Mouse (Mus musculus): ENCODE data around the gene Gm9837.
"Not testable (repeated sequence)": the region's sequence is repeated elsewhere in the genome, so short reads cannot be mapped to it uniquely, and the experiment has no call there.

Gm9837 gene

DNA sequence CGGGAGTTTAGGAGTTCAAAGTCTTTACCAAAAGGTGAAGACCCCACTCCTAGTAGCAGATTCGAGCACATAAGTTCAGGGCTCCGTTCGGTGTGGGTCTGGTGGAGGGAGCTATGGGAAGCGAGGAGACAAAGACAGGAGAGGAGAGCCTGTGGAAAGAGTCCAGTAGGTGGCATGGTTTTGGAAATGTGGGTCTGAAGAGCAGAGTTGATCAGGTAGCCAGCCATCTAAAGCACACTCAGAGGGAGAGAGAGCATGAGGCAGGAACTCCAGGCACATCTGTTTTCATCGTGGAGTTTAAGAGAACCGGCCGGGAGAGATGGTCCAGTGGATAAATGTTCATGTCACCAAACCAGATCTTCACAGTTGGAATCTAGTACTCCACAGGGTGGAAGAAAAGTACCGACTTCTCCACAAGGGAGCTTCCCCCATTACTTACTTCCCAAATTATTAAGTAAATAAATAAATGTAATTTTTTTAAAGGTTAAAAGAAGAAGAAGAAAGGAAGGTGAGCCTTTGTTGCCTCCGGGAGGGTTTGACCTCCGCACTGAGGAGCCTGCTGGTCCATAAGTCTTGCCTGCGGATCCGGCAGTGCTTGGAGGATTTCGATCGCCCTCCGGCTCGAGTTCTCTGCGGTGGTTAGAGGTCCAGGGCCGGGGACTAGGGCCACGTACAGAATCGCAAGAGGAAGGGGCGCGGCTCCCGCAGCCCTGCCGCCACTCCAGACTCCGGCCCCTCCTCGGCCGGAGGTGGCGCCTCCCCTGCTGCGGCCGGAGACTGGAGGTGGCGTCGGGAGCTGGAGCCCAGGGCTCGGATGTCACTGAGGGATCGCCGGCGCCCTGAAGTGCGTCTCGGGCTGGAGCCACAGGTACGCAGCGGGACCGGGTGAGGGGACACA is 13.6 kb downstream of the Gm9837 start, which contains the start of the genes Gm10447 and Shroom1:
TSS of gene Gm10447 (minus strand) at position 637 of the 898 bp plus-strand sequence.
TSS of gene Shroom1 (plus strand) at position 732 of the 898 bp plus-strand sequence.
- DNase-seq (ENCODE audit: low spot score) = peak; percentile 63

DNA sequence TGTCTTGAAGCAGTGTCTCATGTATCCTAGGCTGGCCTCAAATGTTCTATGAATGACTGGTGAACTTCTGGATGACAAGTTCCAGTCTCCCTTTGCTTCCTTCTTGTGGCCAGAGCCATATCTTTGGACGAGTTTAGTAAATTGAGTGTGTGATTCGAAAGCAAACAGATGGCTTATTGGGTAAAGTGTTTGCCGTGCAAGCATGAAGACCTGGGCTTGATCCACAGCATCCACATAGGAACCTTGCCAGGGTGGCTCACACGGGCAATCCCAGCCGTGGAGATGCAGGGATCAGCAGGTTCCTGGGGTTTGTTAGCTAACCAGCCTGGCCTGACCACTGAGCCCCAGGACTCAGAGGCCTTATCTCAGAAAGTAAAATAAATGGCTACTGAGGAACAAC is 17.2 kb downstream of the Gm9837 start:
- no peak for DNase-seq (ENCODE audit: low spot score)

DNA sequence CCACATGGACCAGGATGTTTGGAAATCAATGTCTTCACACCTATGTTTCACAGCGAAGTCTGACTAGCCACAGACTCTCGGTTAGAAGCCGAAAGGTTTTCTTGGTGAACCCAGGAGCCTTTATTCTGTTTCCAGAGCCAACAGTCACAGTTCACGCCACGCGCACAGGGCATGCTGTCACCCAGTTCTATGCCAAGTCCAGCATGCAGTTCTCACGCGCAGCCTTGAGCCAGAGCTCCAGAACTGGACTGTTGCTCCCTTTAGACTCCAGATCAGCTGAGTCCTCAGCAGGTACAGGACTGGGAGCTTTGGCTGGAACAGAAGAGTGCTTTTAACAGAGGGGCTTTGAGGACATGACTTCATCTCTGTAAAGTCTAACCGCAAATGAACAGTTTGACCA is 17.9 kb downstream of the Gm9837 start:
- DNase-seq (ENCODE audit: low spot score) = no peak

DNA sequence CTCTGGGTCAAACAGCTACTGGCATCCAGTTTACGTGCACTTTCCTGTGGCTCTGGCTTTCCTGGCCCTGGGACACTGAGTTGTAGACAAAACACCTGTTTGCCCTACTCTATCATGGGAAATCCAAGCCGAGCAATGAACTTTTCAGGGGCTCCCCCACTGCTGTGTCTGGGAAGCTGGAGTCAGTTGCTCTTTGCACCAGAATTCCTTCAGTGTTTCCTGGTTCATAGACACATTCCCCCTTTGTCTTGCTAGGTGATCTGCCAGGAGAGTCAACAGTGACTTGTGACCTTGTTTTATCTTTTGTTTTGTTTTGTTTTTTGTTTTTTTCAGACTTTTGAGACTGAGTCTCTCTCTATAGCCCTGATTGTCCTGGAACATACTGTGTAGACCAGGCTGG is 18.9 kb downstream of the Gm9837 start:
- no peak for DNase-seq (ENCODE audit: low spot score)

DNA sequence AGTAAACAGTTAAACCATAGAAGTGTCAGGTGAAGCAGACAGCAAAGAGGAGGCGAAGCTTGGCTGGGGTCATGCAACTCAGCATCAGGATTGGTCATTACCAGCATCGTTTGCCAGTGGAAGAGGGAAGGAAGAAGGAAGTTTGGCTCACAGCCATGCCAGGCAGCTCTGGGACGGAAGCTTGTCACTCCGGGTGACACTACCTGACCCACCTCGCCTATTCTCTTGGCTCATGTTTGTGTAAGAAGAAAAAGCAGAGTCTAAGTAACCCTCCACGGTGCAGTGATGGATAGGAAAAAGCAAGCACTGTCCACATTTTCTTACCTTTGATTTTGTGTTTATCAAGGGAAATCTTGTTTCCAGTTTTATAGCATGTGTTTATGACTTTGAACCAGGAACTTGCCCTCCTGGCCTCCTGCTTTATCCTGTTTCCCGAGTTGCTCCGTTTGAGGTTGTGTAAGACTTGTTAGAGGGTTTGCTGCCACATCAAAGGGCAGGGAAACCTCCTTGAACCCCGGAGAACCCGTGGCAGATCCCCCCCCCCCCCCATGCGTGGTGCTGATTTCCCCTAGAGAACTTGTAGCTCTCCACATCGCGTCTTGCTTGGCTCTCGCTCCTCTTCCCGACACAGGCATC is 20.1 kb downstream of the Gm9837 start:
- DNase-seq (ENCODE audit: low spot score) = no peak

GRCm38 (mm10) chr11:53448529-53448928 is 21.8 kb downstream of the Gm9837 start:
- DNase-seq (ENCODE audit: low spot score) = no peak

GRCm38 (mm10) chr11:53447996-53448395 is 22.3 kb downstream of the Gm9837 start:
- DNase-seq (ENCODE audit: low spot score) = no peak

DNA sequence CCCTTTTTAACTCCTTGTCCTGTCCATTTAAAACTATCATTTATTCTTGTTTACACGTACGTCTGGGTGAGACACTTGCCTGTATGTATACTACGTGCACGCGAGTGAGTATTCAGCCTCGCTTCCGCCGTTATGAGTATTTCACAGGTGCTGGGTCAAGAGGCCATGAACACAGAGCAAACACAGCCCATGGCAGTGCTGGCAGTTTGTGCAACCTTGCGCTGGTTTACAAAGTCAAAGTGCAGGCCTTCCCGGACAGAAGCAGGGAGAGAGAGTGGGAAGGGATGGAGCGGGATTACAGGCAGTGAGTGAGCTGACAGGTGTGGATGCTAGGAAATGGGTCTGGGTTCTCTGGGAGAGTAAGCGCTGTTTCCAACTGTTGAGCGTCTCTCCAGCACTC is 24.1 kb downstream of the Gm9837 start:
- DNase-seq (ENCODE audit: low spot score) = no peak

DNA sequence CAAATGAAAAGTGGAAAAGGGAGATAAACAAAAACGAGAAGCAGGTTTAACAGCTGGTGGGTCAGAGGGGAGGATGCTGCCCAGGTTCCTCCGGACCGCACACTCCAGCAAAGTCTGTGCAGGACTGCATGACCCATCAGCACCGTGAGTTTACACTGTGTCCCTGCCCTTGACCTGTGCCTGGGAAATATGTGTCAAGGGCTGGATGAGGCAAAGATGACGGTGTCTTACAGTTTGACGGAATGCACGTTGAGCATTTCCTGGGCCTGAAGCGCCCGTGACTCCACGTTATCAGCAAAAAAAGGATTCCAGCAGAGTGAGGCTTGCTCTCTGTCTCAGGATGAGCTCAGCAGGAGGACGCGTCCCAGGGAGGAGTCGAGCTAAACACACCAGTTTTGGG is 24.7 kb downstream of the Gm9837 start:
- no peak for DNase-seq (ENCODE audit: low spot score)

GRCm38 (mm10) chr11:53443861-53444260 is 26.4 kb downstream of the Gm9837 start:
- no peak for DNase-seq (ENCODE audit: low spot score)

DNA sequence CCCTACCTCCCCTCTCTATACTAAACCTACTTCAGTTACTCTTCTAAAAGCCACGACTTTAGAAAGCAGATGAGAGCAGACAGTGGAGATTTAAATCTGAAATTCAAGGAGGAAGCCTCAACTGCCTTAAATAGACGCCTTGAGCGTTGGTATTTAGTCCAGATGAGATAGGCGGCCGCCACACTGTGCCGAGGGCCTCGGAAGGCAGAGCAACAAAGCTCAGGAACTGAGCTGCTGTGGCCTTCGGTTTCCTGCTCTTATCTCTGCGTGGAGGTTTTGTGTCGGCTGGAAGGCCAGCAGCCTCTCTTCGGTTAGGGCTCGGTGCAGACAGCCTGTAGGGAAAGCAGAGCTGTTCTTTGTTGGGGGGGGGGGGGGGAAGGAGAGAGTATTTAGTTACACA is 28.4 kb downstream of the Gm9837 start:
- peak; percentile 55 for DNase-seq (ENCODE audit: low spot score)

DNA sequence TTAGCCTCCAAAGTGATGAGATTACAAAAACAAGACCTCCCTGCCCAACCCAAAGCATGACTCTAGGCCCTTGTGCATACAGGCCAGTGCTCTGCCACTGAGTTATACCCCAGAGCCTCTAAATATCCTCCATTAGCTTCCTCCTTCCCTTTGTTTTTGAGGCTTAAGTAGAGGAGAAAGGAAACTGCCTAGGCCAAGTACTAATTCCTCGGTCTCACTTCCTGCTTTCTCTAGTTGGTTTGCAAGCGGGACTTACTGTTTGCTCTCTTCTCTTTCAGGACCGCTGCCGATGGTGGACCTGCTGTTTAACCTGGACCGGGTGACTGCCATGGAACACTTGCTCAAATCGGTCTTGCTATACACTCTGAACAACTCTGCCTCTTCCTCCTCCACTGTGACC is 33.9 kb downstream of the Gm9837 start:
- DNase-seq (ENCODE audit: low spot score) = no peak

DNA sequence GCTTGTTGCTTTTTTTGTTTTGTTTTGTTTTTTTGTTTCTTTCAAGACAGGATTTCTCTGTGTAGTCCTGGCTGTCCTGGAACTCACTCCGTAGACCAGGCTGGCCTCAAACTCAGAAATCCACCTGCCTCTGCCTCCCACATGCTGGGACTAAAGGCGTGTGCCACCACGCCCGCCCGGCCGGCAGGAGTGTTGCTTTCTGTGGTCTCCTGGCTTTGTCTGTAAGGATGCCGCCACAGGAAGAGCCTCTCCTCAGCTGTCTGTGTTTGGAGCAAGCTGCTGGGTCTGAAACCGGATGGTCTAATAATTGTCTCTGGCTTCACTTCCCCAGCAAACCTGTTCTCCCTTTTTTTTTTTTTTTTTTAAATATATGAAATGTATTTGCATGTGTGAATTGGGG is 34.8 kb downstream of the Gm9837 start:
- DNase-seq (ENCODE audit: low spot score) = no peak

GRCm38 (mm10) chr11:53433057-53433456 is 37.2 kb downstream of the Gm9837 start:
- DNase-seq (ENCODE audit: low spot score) = no peak

DNA sequence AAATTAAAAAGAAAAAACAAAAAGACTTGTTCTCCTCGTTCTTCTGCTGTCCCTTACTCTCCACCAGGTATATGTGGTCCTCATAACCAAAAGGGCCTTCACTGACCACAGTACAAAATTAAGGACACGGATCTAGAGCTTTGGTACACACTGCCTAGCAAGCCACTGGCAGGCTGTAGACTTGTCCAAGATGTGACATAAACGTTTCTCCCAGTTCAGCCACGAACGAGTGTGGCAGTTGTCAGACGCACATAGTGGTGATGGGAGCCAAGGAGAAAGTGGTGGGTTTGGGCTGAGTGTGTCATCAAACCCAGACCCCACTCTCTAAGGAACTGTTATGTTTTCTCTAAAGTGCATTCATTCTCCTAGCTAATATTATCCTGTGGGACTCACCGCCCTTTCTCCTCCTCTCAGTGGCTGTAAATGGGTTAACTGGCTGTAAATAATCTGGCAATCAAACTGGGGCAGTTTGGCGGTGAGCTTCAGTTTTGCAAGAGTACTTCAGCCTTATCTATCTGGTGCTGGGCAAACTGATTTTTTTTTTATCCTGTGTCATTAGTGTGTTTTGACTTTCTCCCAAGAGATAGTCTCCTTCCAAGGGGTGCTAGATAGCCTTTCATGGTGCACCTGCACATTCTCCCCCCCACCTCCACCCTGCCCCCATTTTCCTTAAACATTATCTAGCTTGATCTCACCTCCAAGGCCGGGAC is 38.8 kb downstream of the Gm9837 start:
- DNase-seq (ENCODE audit: low spot score) = no peak

- DNase-seq (ENCODE audit: low spot score) = peak; percentile 99
Observed at GRCm38 (mm10) chr11:53430670-53431346, 39.5 kb downstream of the Gm9837 start, which contains the start of the genes Uqcrq and Gdf9. Gene Uqcrq, minus strand, starts transcription at chr11:53430831. Gene Gdf9, plus strand, starts transcription at chr11:53431023.

DNA sequence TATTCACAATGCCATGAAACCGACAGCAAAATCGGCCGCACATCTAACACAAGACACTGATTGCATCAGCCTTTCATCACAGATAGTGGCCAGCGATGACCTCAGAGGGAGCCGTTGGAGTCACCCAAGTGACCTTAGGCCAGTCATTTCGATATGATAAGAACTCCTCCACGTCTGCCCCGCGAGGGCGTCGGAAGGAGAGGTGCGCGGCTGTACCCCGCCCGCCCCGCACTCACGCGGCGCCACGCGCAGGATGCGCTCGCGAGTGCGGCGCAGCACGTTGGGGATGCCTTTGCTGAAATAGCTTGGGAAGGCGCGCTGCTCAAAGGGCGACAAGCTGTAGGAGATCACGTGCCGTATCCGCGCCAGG is 40.0 kb downstream of the Gm9837 start:
- DNase-seq (ENCODE audit: low spot score) = no peak

DNA sequence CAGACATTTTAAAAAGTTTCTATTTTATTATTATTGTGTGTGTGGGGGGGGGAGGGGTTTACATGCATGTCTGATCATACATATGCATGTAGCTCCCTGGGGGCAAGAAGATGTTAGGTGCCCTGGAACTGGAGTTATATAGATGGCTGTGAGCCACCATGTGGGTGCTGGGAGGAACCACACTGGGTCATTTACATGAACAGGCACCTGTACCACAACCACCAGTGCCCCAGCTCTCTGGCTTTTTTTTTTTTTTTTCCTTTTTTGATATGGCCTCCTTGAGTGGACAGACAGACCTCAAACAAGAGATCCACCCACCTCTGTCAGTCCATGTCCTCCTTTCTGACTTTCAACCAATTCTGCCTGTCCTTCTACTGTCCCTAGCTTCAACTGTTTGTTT is 41.1 kb downstream of the Gm9837 start:
- no peak for DNase-seq (ENCODE audit: low spot score)

- DNase-seq (ENCODE audit: low spot score) = no peak
Observed at GRCm38 (mm10) chr11:53428716-53429057, 41.6 kb downstream of the Gm9837 start.

DNA sequence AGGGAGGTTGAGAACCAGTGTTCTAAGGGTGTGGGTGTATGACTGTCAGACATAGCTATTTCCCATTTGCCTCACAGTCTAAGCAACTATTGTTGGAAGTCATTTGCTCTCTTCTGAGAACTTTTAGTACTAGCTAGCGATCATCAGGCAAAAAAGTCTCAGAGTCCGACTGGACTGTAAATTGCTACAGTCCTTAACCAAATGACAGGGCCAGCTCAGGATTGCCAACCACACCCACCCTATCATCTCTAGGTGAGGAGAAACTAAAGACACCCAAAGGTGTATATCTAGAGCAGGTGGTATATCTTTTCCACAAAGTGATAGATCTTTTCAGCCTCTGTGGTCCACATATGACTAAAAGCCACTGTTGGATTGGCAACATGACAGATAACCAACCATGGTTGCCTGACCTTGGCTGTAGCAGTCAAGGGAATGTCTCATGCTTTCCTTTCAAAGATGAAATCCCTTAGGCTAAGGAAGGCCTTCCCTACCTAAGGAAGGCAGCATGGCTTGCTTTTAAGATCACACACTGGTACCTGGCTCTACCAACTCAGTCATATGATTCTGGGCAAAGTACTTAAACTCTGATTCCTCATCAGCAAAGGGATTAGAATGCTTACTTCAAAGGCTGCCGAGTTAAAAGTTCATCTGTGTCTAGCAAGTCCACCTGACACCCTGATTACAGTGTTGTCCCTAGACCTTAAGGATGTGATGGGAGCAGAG is 42.1 kb downstream of the Gm9837 start:
- no peak for DNase-seq (ENCODE audit: low spot score)

GRCm38 (mm10) chr11:53426914-53427313 is 43.4 kb downstream of the Gm9837 start:
- DNase-seq (ENCODE audit: low spot score) = not testable (repeated sequence)

Data from testis, postnatal 10 days (tissue).